ENCODE assay signal across 18 mouse cellular contexts in the genomic region with DNA sequence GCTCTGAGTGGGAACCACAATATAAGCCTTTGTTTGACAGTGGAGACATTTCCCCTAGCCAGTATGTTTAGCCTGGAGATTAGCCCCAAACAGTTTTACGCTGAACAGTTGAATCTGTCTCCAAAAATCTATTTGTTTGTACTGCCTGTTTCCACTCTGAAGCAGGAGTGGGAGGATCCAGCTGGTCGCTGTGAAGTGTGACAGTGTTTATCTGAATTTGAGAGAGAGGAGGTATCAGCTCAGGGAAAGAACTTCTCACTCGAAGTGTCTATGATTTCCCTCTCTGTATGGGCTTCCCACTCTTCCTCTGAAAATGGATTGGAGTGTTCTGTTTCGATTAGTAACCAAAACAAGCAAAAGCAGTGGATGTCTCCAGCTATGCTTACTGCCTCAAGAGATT.
DNase-seq lines count a peak whose midpoint lies in the region; ATAC-seq and TF ChIP-seq lines count a peak whose summit lies in the region.
"Had no signal": no experiment of that assay in that cellular context is flagged by ENCODE, and none has a peak within 500 bp of the region (broad histone marks: within the 10 kb centered on the region; RNA-seq: fewer than 3 reads in every experiment).

No protein-coding gene starts in this region.

- H3K27me3 ChIP-seq in kidney, embryonic 16.5 days (ENCODE audit: insufficient read depth, low read length), result no peaks in the 10 kb centered on the region
- no peaks in the 10 kb centered on the region for H3K27me3 ChIP-seq in stomach, embryonic 14.5 days (ENCODE audit: control insufficient read depth, insufficient read depth, low read length)
- no peaks in the 10 kb centered on the region for H3K27me3 ChIP-seq in stomach, postnatal 0 days (ENCODE audit: control insufficient read depth, insufficient read depth, low read length)
- H3K27me3 ChIP-seq: heart, embryonic 13.5 days; midbrain, embryonic 12.5 days had no signal

- 0 out of 2 replicates have a peak overlapping the region, but pooled peaks have one; percentile 37 for H3K27ac ChIP-seq in kidney, embryonic 16.5 days (ENCODE audit: low read length)
- no peak overlapping the region for H3K27ac ChIP-seq in stomach, embryonic 14.5 days (ENCODE audit: low read length)
- no peak overlapping the region for H3K27ac ChIP-seq in stomach, postnatal 0 days (replicated peaks)
- H3K27ac ChIP-seq: heart, embryonic 13.5 days; macrophage; midbrain, embryonic 12.5 days had no signal

- intact Hi-C loops in left cerebral cortex, postnatal 25 days (cut with DNase I), result no loop called here

- H3K4me1 ChIP-seq in kidney, embryonic 16.5 days (ENCODE audit: insufficient read depth, low read length), result peaks cover 8% of the 10 kb centered on the region
- no peaks in the 10 kb centered on the region for H3K4me1 ChIP-seq in stomach, embryonic 14.5 days (ENCODE audit: control insufficient read depth, insufficient read depth, low read length)
- H3K4me1 ChIP-seq in stomach, postnatal 0 days (replicated peaks; ENCODE audit: control insufficient read depth, insufficient read depth), result no peaks in the 10 kb centered on the region
- H3K4me1 ChIP-seq: heart, embryonic 13.5 days; midbrain, embryonic 12.5 days had no signal

- H3K36me3 ChIP-seq in kidney, embryonic 16.5 days (ENCODE audit: insufficient read depth, low read length), result no peaks in the 10 kb centered on the region
- H3K36me3 ChIP-seq in stomach, embryonic 14.5 days (ENCODE audit: control insufficient read depth, insufficient read depth, low read length), result no peaks in the 10 kb centered on the region
- no peaks in the 10 kb centered on the region for H3K36me3 ChIP-seq in stomach, postnatal 0 days (ENCODE audit: control insufficient read depth, insufficient read depth, low read length)
- H3K36me3 ChIP-seq: heart, embryonic 13.5 days; midbrain, embryonic 12.5 days had no signal

- no peak for TF ChIP-seq CTCF in stomach, postnatal 0 days (IDR thresholded peaks at IDR 0.05; ENCODE audit: low read depth)

- no peak overlapping the region for H3K9ac ChIP-seq in kidney, embryonic 16.5 days (replicated peaks; ENCODE audit: low read length)
- no peak overlapping the region for H3K9ac ChIP-seq in stomach, embryonic 14.5 days (replicated peaks; ENCODE audit: low read depth, low read length)
- no peak overlapping the region for H3K9ac ChIP-seq in stomach, postnatal 0 days (ENCODE audit: low read length)
- H3K9ac ChIP-seq: heart, embryonic 13.5 days; midbrain, embryonic 12.5 days had no signal

- 24% methylated on average over 4 of the region's 4 CpGs for WGBS in kidney, embryonic 16.5 days
- WGBS in stomach, embryonic 14.5 days, result 16% methylated on average over 4 of the region's 4 CpGs
- WGBS in stomach, postnatal 0 days, result 21% methylated on average over 4 of the region's 4 CpGs

- no peak for DNase-seq in kidney, adult 11 months
- DNase-seq in stomach, postnatal 0 days (ENCODE audit: low spot score), result no peak
- DNase-seq in left cerebral cortex, postnatal 25 days (ENCODE audit: low spot score in 2 of 2), result peak; percentile 24 to 62
- no peak for DNase-seq in heart, adult 11 months
- no peak for DNase-seq in spleen, postnatal 14 days (ENCODE audit: low spot score in 2 of 2)
- DNase-seq: cerebellum, adult 11-12 months; gastrocnemius, postnatal 10 days; liver; lung, adult 18-20 months; thymus, postnatal 25 days had no signal

- no peak for TF ChIP-seq EP300 in stomach, postnatal 0 days (optimal IDR thresholded peaks at IDR 0.05)

- no peak overlapping the region for H3K4me3 ChIP-seq in kidney, embryonic 16.5 days (ENCODE audit: low read length)
- H3K4me3 ChIP-seq in stomach, embryonic 14.5 days (ENCODE audit: low read depth, low read length), result no peak overlapping the region
- no peak overlapping the region for H3K4me3 ChIP-seq in stomach, postnatal 0 days (ENCODE audit: low read depth, low read length)
- H3K4me3 ChIP-seq: heart, embryonic 13.5 days; midbrain, embryonic 12.5 days; myocyte had no signal

- H3K4me2 ChIP-seq in kidney, embryonic 16.5 days (replicated peaks; ENCODE audit: low read depth, low read length), result no peak overlapping the region
- H3K4me2 ChIP-seq in stomach, embryonic 14.5 days (replicated peaks; ENCODE audit: low read depth, low read length), result no peak overlapping the region
- H3K4me2 ChIP-seq in stomach, postnatal 0 days (replicated peaks; ENCODE audit: low read depth), result no peak overlapping the region
- H3K4me2 ChIP-seq: heart, embryonic 13.5 days; midbrain, embryonic 12.5 days had no signal

- peak; percentile 74 for ATAC-seq in kidney, embryonic 16.5 days (ENCODE audit: low FRiP score, low TSS enrichment)
- peak; percentile 49; the same call in 1 of the 2 replicates for ATAC-seq in stomach, embryonic 14.5 days (ENCODE audit: insufficient number of reproducible peaks, insufficient read depth, low FRiP score, low read depth)
- ATAC-seq in stomach, postnatal 0 days (ENCODE audit: low FRiP score, low TSS enrichment), result no peak
- ATAC-seq: activated CD4-positive, CD25-positive, alpha-beta regulatory T cell, adult 4 months; forebrain, embryonic 16.5 days had no signal

- H3K9me3 ChIP-seq in kidney, embryonic 16.5 days (ENCODE audit: low read length), result no peaks in the 10 kb centered on the region
- no peaks in the 10 kb centered on the region for H3K9me3 ChIP-seq in stomach, embryonic 14.5 days (ENCODE audit: control insufficient read depth, low read depth, low read length)
- no peaks in the 10 kb centered on the region for H3K9me3 ChIP-seq in stomach, postnatal 0 days (ENCODE audit: control insufficient read depth, low read length)
- H3K9me3 ChIP-seq: midbrain, embryonic 12.5 days had no signal

Comparison
In these comparisons a context has a peak if more than half of its experiments do, and no peak if none do; other contexts are left out.
1. DNase-seq: peak in left cerebral cortex, postnatal 25 days (2 of 2); none in kidney, adult 11 months (single experiment), stomach, postnatal 0 days (single experiment), heart, adult 11 months (single experiment) and spleen, postnatal 14 days (0 of 2).